Mouse (Mus musculus): ENCODE data around the gene Slc3a1.

Slc3a1 gene

GRCm38 (mm10) chr17:85089621-85090020, 61.4 kb downstream of the Slc3a1 start:
- DNase-seq (ENCODE audit: low spot score in 2 of 2): no peak

DNA sequence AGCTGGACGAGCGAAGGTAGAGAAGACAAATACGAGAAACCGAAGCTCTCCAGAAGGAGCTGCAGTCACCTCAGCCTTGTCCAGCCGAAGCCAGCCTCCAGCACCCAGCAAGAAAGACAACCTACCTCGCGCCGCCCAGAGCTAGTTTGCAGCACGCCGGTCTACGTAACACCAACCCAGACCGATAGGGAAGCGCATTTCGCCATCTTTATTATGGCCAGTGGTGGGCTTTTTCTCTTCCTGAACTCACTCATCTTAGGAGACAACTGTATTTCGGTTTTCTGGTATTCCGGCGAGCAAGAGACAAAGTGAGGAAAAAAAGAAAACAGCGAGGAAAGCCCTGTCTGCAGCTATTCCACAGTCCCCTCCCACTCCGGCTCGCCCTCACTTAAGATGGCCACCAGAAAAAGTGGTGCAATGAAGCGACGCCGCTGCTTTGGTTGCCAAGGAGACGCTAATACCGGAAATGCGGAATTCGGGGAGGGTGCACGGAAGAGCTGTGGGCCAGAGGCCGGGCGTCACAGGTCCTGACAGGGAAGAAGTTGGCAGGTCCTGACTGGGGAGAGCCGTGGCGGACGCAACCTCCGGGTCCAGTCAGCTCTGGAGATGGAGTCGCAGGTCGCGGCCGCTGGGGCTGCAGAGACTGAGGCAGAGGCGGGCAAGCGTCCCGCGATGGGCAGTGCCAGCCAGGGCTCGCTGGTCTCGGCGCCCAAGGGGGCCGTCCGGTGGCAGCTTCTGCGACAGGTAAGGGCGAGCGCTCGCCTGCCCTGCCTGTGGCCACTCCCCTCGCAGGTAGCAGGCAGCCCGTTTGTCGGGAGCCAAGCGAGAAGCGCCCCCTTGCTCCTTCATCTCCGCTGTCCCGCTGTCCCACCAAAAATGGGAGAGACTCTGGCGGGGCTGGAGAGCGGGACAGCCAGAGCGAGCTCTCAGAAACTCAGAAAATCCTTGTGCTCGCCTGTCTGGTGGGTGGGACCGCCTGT, 62.2 kb downstream of the Slc3a1 start, which contains the start of the genes Prepl and Camkmt:
TSS of gene Prepl (minus strand) at position 122 of the 980 bp plus-strand sequence.
TSS of gene Camkmt (plus strand) at position 433 of the 980 bp plus-strand sequence.
- DNase-seq (ENCODE audit: low spot score in 2 of 2): peak; percentile 92 to 93

DNA sequence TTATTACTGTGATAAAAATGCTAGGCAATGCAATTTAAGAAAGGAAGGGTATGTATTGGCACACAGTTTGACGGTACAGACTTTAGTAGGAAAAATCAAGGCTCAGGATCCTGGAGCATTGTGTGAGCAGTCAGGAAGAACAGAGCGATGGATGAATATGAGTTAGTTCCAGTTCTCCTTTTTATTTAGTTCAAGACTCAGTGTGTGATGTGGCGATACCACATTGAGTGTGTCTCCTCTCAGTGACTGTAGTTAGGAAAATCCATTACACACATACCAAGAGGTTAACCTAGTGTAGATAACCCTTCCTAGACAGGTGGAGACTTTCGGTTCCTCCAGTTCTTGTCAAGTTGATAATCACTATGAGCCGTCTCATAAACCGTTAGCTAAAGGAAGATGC, 63.6 kb downstream of the Slc3a1 start:
- no peak for DNase-seq (ENCODE audit: low spot score in 2 of 2)

DNA sequence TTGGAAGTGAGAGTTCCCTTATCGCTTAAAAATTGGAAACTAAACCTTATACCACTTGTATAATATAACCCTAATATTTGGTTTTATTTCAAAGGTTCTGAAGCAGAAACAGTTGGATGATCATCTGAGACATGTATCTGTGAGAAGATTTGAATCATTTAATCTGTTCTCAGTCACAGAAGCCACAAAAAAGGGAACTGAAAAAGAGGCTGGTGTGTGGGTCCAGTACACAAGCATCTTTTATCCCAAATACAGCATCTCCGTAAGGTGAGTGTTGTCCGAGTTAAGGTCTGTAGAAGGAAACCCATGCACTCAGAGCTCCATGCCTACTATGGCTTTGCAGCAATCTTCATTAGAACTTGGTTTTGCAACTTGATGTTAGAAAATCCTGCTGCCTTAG, 68.2 kb downstream of the Slc3a1 start:
- DNase-seq (ENCODE audit: low spot score in 2 of 2): no peak

DNA sequence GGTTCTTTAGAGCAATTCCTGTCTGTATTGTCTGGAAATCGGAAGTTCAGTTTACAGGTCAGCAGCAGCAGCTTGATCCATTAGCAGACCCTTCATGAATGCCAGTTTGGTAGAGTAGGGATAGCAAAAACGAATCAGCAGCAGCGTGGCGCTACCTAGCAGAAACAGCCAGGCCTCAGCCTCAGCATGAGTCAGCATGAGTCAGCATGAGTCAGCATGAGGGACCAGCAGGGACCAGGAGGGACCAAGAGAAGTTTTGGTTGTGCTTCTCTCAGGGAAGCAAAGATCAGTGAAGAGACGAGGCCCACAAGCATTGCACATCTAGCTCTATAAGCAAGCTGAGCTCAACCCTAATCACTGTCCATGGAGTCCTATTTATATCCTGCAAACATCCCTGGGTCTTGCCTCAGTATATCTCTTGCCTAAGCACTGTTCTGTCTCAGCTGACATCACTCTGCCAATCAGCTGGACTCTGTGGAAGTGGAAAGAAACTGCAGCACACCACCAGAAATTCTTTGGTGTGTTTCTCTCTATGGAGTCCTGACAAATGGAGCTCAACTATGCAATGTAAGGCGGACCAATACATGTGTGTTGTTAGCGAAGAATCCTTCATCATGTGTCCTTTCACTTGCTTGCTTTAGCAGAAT, 70.6 kb downstream of the Slc3a1 start:
- no peak for DNase-seq (ENCODE audit: low spot score in 2 of 2)

DNA sequence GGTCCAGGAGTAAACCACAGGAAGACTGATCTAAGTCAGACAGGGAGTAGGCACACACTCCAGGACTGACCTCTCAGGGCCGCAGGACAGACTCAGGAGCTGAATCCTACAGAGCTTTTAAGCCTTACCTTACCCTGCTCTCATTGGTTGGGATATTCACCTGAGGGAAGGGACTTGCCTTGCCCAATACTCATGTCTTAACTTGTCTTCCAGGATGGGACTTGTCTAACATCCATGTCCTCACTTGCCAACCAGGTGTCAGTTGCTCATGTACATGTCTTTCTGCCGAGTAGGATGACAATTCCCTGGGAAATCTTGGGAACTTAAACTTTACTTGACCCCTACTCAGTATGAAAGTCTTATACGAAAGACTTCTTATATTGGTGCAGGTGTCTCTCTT, 72.1 kb downstream of the Slc3a1 start:
- DNase-seq (ENCODE audit: low spot score in 2 of 2): no peak

GRCm38 (mm10) chr17:85101751-85102150, 73.6 kb downstream of the Slc3a1 start:
- no peak for DNase-seq (ENCODE audit: low spot score in 2 of 2)

DNA sequence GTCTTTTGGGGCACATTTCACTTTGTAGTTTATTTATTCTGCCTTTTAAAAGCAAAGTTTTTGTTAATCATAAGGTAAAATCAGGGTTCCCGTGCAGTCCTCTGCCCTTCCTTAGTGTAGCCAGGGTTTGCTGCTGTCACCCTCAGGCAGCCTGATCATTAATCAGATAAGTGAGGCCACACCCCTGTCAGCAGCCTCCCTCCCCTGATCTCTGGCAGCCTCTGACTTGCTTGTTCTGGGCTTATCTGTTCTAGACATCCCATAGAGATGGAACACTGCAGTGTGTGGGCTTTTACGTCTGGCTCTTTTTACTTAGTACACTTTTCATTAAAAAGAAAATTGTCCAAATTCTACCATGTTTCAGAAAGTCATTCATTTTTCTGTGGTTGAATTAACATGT, 75.1 kb downstream of the Slc3a1 start:
- DNase-seq (ENCODE audit: low spot score in 2 of 2): no peak

- DNase-seq (ENCODE audit: low spot score in 2 of 2): no peak
Observed at GRCm38 (mm10) chr17:85110640-85111039, 82.5 kb downstream of the Slc3a1 start.

GRCm38 (mm10) chr17:85113441-85113840, 85.3 kb downstream of the Slc3a1 start:
- no peak for DNase-seq (ENCODE audit: low spot score in 2 of 2)

All from frontal cortex, postnatal 14 days (tissue).